Mouse (Mus musculus): Measurements from ENCODE around the gene 9930021J03Rik.

GRCm38 (mm10) chr19:29709461-29709860 is 96.3 kb downstream of the 9930021J03Rik start:
- TF ChIP-seq CTCF (conservative IDR thresholded peaks at IDR 0.05; ENCODE audit: insufficient read depth, insufficient read length, low read depth, low read length) (no peak), POLR2A (IDR thresholded peaks at IDR 0.05; ENCODE audit: low read depth, low read length) (no peak)
